Mouse (Mus musculus) ES-Bruce4 (cell line): ENCODE data around the gene Zfp296. TPM values are rescaled to one million over a fixed set of nuclear protein-coding genes. Genes with fewer than 3 reads are reported as not detected.
"Not testable (repeated sequence)": the region's sequence is repeated elsewhere in the genome, so short reads cannot be mapped to it uniquely, and the experiment has no call there.

Experiments used
- H3K27ac ChIP-seq: 2 replicates; pipeline ENCODE4 v1.5.1; 2012; ENCODE audit warnings: low read length, inconsistent platforms; ENCODE audit not compliant: insufficient read depth
- H3K27me3 ChIP-seq: 2 replicates; pipeline ENCODE4 v1.6.1; 2012; ENCODE audit warnings: mild to moderate bottlenecking, low read length, inconsistent platforms; ENCODE audit not compliant: control insufficient read depth, poor library complexity, insufficient read depth, severe bottlenecking
- H3K36me3 ChIP-seq: 2 replicates; pipeline ENCODE4 v1.6.1; 2012; ENCODE audit warnings: inconsistent platforms, mild to moderate bottlenecking, low read length, moderate library complexity; ENCODE audit not compliant: control insufficient read depth, poor library complexity, insufficient read depth, severe bottlenecking
- H3K4me1 ChIP-seq: one replicate; pipeline ENCODE4 v1.8.1; 2011; ENCODE audit warnings: low read length; ENCODE audit not compliant: control insufficient read depth, insufficient read depth
- H3K4me3 ChIP-seq: 2 replicates; pipeline ENCODE4 v1.5.1; 2011; ENCODE audit warnings: low read depth, mild to moderate bottlenecking, low read length
- H3K9ac ChIP-seq: 2 replicates; pipeline ENCODE4 v1.6.1; 2012; ENCODE audit warnings: low read depth, mild to moderate bottlenecking, inconsistent platforms; ENCODE audit not compliant: poor library complexity, severe bottlenecking
- H3K9me3 ChIP-seq: replicated peaks from 2 replicates; pipeline ENCODE4 v1.6.1; 2012; ENCODE audit warnings: mild to moderate bottlenecking, low read length, inconsistent platforms; ENCODE audit not compliant: control insufficient read depth, poor library complexity, insufficient read depth, severe bottlenecking
- CTCF ChIP-seq: IDR thresholded peaks from one replicate; pipeline ENCODE4 v1.8.1; 2011; ENCODE audit warnings: low read depth, low read length
- EP300 ChIP-seq: IDR thresholded peaks from 2 replicates; pipeline ENCODE4 v1.6.1; 2011; ENCODE audit warnings: low read depth, low read length; ENCODE audit not compliant: insufficient read depth
- POLR2A ChIP-seq: IDR thresholded peaks from one replicate; pipeline ENCODE4 v1.8.1; 2011; ENCODE audit warnings: low read length; ENCODE audit not compliant: insufficient read depth
- polyA plus RNA-seq: library from polyadenylated mRNA; stranded (reverse); fragments of >200 nt; gene quantifications from 2 replicates; pipeline ENCODE4 v1.2.4, GENCODE M21; 2011; ENCODE audit warnings: low read depth; ENCODE audit not compliant: missing spikeins, insufficient read depth, insufficient read length

The Zfp296 gene
- polyA plus RNA-seq, 1 experiment = 21.5 TPM

- TF ChIP-seq EP300 (0 out of 2 replicates have a peak, but pooled peaks have one; percentile 33), POLR2A (no peak)
- peaks cover 2% of the 10 kb centered on the region for H3K4me1 ChIP-seq
- peaks cover 21% of the 10 kb centered on the region for H3K36me3 ChIP-seq
- H3K4me3 ChIP-seq = no peak overlapping the region
- no peaks in the 10 kb centered on the region for H3K27me3 ChIP-seq
- no peaks in the 10 kb centered on the region for H3K9me3 ChIP-seq
- no peak overlapping the region for H3K9ac ChIP-seq
- H3K27ac ChIP-seq = peak overlapping the region; percentile 30; the same call in 1 of the 2 replicates
Measured at GRCm38 (mm10) chr7:19593061-19593730, 16.1 kb downstream of the Zfp296 start.

- H3K4me3 ChIP-seq = no peak overlapping the region
- no peak overlapping the region for H3K9ac ChIP-seq
- H3K36me3 ChIP-seq = peaks cover 16% of the 10 kb centered on the region
- TF ChIP-seq POLR2A (no peak), CTCF (no peak), EP300 (no peak)
- H3K27me3 ChIP-seq = no peaks in the 10 kb centered on the region
- peaks cover 5% of the 10 kb centered on the region for H3K4me1 ChIP-seq
- H3K9me3 ChIP-seq = no peaks in the 10 kb centered on the region
- no peak overlapping the region for H3K27ac ChIP-seq
Measured at GRCm38 (mm10) chr7:19600562-19600961, 23.5 kb downstream of the Zfp296 start.

GRCm38 (mm10) chr7:19603055-19603454 lies 26.0 kb downstream of the Zfp296 start:
- Histone ChIP-seq H3K27me3 (no peaks in the 10 kb centered on the region), H3K36me3 (peaks cover 16% of the 10 kb centered on the region), H3K4me1 (peaks cover 5% of the 10 kb centered on the region), H3K4me3 (peak overlapping the region; percentile 28), H3K27ac (no peak overlapping the region), H3K9ac (peak overlapping the region; percentile 82), H3K9me3 (no peaks in the 10 kb centered on the region)
- TF ChIP-seq EP300 (no peak), CTCF (no peak), POLR2A (no peak)

- Histone ChIP-seq H3K4me3 (peak within 1 kb of the TSS; percentile 85), H3K9me3 (no peaks in the 10 kb centered on the region), H3K36me3 (peaks cover 16% of the 10 kb centered on the region), H3K9ac (peak within 1 kb of the TSS; percentile 82), H3K4me1 (peaks cover 5% of the 10 kb centered on the region), H3K27ac (0 out of 2 replicates have a peak within 1 kb of the TSS, but pooled peaks have one; percentile 9), H3K27me3 (no peaks in the 10 kb centered on the region)
- TF ChIP-seq CTCF (no peak), EP300 (no peak), POLR2A (peak; percentile 30)
Measured at GRCm38 (mm10) chr7:19603849-19604605, 26.9 kb downstream of the Zfp296 start, which contains the start of gene Clasrp. Gene Clasrp, minus strand, starts transcription at chr7:19604486.

- H3K36me3 ChIP-seq = peaks cover 16% of the 10 kb centered on the region
- not testable (repeated sequence) for H3K4me3 ChIP-seq, H3K27ac ChIP-seq, H3K27me3 ChIP-seq, H3K9me3 ChIP-seq, H3K4me1 ChIP-seq, H3K9ac ChIP-seq
Measured at GRCm38 (mm10) chr7:19604606-19605214, 27.6 kb downstream of the Zfp296 start.

GRCm38 (mm10) chr7:19607291-19607690 lies 30.2 kb downstream of the Zfp296 start:
- peaks cover 1% of the 10 kb centered on the region for H3K4me1 ChIP-seq
- no peak overlapping the region for H3K4me3 ChIP-seq
- no peaks in the 10 kb centered on the region for H3K27me3 ChIP-seq
- H3K9me3 ChIP-seq = no peaks in the 10 kb centered on the region
- TF ChIP-seq EP300 (no peak), CTCF (peak; percentile 20)
- no peak overlapping the region for H3K27ac ChIP-seq
- no peak overlapping the region for H3K9ac ChIP-seq
- peaks cover 3% of the 10 kb centered on the region; the same call in 1 of the 2 replicates for H3K36me3 ChIP-seq
